Mouse (Mus musculus) cerebellum, postnatal 25 days (tissue): ENCODE data around the gene Insl3.
"Not testable (repeated sequence)": the region's sequence is repeated elsewhere in the genome, so short reads cannot be mapped to it uniquely, and the experiment has no call there.

Experiments used
- DNase-seq, 2 experiments: peaks; one replicate each; pipeline ENCODE4 v3.0.0; 2021; ENCODE audit warnings: mixed read lengths in 2 of 2

The Insl3 gene

DNA sequence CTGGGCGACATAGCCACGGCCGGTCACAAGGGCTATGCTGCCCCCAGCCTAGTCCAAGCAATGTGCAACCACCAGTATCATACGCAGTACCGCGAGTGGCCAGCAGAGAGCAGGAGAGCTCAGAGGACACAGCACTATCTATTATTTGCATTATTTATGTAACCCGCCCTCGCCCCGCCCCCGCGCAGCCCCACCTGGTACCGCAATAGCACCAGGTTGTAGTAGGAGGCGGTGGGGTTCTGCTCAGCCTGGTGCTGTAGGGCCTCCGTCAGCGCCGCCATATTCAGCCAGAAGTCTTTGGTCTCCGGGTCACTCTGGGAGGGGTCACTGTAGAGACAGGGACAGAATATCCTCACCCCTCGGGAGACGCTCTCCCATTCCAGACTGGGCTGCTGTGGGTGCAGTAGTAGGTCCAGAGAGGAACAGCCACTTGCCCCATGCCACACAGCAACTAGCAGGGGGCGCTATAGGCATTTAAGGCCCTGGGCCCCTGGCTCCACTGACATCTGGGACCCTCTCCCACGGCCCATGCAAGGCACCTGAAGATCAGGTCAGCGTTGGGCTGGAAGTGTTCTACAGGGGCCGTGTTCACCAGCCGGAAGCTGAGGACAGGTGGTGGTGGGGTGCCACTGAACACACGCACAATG lies 20.9 kb downstream of the Insl3 start:
- peak; percentile 97 to 99 for DNase-seq

DNA sequence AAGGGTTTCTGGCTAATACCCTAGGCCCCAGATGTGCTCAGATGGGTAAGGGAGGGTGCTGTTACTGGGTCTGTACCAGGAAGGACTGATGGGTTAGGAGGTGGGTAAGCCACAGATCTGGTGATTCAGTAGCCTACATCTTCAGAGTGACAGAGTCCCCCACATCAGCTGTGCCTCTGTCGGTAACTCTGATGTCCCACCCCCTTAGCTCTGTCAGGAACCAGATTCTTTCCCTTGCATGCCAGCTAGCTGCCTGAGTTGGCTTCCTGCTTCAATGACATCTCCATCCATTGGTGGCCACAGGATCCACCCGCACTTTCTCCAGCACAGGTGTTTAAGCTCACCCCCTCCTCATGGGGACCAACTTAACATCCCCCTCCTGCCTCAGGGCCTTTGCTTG lies 22.6 kb downstream of the Insl3 start:
- no peak for DNase-seq

DNA sequence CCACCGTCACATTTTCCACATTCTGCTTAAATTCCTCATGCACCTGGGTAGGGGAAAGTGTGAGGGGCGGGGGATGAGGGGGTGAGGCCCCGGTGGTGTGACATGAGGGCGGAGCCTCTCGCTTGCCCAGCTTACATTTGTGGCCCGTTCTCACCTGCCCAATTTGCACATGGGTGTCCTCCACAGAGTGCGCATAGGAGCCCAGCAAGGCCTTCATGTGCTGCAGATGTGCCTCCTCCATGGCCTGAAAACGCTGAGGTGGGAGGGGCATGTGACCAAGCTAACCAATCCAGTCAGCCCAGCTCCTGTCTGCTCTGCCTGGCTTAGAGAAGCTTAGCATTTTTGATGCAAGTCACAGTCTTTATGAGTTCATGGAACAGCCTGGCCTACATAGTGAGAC lies 26.5 kb downstream of the Insl3 start:
- no peak for DNase-seq

DNA sequence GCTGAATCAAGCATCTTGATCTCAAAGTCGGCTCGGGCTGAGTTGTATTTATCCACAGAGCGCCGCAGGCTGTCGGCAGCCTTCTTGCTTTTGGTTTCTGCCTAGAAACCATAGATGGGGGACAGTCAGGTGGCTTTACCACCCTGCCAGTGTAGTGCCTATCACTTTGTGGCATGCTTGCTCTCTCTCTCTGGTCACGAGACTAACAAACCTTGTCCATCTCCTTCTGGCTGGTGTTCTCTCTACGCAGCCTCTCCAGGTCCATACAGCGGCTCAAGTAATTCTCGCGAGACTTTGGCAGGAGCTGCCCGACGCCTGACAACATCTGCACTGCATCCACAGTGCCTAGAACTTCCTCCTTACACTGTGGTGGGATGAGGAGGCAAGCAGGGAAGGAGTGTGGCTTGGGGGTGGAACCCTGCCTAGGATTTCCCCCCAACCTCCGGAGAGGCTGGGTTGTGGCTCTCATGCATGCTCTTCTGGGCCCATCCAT lies 27.6 kb downstream of the Insl3 start:
- no peak for DNase-seq

DNA sequence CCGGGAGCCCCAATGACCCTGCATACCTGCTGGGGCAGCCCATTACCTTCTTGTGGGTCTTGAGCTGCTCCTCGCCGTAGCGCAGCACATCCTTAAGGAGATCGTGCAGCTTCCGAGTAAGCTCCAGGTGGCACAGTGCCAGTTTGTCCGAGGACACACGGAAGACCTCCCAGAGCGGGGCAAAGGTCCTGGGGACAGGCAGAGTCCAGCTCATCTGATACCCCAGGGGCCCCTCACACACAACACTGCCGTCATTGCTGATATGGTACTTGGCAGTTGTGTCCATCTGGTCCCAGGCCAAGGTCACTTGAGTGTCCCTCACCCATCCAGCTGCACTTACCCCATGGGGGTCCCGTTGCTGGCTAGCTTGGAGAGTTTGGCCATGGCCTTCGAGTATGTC lies 28.1 kb downstream of the Insl3 start:
- no peak for DNase-seq

DNA sequence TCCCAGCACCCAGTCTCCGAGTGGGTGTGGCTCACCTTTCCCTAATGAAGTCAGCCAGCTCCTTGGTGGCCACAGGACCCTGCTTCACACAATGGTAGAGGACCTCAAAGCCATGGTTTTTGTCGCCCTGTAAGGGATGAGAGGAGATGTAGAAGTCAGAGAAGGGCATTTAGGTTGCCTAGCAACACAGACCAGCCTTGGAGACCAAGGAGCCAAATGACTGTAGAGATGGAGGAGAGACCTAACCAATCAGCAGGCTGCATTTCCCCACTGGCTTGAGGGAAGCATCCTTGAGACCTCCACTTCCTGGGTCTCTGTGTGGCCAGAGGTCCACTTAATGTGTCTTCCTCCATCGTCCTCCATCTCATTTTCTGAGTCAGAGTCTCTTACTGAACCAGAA lies 29.2 kb downstream of the Insl3 start:
- DNase-seq, result no peak

DNA sequence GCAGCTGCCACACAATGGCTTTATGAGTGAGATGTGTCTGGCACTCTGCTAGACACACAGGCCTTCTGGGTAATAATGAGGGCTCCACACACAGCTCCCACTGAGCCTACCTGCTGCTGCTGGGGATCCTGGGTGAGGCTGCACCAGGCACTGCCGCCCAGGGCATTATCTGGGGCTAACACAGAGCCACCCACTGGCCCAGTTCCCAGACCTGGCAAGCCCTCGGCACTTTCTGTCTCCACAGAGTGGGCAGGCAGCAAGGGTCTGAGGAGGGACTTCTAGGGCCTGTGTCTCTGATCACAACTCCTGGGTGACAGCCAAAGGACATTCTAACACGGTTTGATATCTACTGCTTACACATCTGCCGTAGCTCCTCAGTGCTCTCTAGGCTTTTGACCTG lies 30.2 kb downstream of the Insl3 start:
- peak; percentile 48 to 67 for DNase-seq

DNA sequence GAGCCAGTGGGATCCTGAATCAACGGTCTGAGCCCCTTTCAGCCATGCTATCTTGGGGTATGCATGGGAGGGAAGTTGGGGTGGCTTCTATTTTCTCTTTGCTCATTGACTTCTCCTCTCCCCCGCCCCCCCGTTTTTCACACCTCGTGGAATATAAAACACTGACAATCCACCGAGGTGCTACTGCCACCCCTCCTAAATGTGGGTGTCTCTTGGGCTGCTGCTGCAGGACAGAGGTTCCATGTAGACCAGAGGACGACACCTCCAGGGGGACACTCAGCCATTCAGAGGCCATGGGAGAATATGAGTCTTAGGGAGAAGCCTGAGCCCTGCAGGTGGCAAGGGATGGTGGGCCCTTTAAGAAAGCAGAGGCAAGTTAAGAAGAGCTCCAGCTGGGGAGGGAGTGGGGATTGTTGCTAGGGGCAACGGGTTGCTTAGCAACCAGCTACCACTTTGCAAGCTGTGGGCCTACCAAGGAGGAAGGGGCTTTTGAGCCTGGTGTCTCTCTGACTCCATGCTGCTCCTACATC lies 31.0 kb downstream of the Insl3 start:
- DNase-seq, result no peak

DNA sequence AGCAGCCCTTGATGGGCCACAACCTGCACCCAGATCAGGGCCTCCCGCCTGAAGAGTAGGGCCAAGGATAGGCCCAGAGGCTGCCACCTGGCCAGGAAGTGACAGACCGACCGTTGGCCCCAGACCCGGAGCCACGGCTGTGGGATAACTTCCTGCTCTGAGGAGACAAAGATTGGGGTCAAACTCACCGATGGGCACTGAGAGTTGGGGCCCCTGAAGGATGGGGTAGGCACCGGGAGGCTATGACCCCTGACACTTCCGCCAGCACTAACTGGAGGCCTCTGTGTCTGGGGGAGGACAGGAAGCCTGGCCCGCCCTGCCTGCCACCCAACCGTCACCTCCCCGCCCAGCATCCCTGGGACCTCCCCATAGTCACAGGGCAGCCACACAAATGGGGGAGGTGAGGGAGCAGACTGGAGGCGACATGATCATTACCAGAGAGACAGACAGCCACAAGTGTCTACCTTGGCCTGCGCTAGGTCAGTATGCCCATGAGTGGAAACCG lies 34.1 kb downstream of the Insl3 start:
- no peak for DNase-seq

DNA sequence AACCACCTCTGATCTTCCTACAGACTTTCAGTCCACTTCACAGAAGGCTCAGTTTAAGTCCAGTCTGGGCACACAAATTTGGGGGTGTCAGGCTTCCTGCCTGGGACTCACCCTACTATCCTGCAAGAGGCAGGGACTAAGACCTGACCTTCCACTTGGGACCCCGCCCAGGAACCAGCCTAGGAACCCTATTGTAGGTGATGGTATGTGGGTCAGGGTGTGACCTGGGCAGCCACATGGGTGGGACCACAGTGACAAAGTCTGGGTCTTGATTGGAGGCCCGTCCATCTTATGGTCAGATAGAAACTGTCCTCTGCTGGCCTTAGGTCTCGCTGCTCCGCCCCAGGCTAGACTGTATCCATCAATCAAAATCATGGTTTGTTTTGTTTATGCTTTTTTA lies 35.4 kb downstream of the Insl3 start:
- DNase-seq, result no peak

DNA sequence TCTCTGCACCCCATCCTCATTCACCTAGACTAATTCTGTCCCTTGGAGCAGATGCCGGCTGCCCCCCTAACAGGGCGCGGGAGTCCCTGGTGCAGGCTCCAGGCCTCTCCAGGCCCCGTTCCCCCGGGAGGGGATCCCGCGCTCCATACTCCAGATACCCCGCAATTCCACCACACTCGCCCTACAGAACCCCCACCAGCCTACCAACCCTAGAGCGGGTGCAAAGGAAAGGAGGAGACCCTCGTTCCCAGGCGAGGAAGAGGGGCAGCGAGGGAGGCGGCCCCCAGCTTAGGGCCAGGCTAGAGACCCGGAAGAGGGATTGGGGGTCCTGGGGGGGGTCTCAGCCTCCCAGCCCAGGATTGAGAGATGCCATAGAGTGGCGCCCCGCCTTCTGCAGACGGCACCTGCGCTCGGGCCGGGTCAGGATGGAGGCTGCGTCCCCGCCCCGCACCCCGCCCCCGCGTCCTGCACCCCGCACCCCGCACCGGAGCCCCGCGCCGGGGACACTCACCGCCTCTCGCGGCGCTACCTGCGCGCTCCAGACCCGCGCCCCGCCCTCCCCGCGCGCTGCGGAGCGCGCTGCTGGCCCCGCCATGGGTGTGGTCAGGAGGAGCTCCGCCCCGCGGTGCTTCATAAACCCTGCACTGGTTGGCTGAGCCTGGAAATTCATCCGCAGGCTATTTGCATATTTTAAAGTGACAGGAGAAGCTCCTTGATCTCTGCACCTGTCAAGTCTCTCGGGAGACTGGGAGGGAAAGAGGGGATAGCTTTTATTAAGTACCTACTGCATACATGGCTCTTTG lies 36.3 kb downstream of the Insl3 start, which contains the start of gene Fcho1:
Gene Fcho1, minus strand, starts transcription at position 595 of the 803 bp plus-strand sequence.
- peak; percentile 89 to 94 for DNase-seq

DNA sequence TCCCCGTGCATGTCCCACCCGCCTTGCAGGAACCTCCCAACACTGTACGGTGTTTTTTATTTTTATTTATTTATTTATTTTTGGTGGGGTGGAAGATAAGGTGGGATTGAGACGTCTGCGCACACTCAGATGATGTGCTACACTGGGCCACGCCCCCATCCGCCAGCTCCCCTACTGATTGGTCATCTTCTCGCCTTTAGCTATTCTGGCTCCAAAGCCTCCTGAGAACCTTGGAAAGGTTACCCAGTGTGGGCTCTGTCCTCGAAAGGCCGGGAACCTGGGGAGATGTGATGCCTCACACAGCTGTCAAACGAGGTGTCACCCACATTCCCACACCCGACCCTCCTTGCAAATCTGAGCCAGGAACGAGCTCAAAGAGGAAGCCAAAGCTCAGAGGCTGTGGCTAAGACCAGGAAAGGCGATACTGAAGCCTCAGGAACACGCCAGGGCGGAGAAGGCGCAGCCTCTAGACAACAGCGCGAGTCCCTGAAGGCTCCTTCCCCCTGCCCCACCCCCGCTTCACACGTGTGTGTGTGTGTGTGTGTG lies 39.3 kb downstream of the Insl3 start:
- DNase-seq, result peak; percentile 74 to 84

DNA sequence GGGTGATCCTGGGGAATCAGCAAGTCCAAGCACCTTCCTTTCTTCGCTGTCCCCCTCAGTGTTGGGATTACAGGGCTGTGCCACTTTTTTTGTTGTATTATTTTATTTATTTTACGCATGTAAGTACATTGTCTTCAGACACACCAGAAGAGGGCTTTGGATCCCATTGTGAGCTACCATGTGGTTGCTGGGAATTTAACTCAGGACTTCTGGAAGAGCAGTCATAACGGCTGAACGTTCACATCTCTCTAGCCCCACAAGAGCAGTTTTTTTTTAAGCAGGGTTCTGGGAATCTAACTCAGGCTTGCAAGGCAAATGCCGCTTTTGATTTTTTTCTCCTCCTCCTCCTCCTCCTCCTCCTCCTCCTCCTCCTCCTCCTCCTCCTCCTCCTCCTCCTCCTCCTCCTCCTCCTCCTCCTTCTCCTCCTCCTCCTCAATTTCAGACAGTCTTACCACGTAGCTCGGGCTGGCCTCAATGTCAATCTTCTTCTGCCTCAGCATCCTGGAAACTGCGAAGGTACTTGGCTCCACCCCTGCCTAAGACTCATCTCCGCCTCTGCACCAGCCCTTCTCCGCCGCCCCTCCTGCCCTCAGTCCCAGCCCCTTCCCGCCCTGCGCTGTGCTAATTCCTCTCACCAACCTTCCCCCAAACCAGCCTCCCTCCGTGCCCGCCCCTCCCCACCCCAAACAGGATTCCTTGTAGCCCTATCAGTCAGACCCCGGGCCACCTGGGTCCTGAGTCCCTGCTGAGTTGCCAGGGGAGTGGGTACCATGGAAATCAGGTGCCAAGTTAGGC lies 40.0 kb downstream of the Insl3 start:
- peak in 1 of 2 experiments; percentile 48 for DNase-seq

DNA sequence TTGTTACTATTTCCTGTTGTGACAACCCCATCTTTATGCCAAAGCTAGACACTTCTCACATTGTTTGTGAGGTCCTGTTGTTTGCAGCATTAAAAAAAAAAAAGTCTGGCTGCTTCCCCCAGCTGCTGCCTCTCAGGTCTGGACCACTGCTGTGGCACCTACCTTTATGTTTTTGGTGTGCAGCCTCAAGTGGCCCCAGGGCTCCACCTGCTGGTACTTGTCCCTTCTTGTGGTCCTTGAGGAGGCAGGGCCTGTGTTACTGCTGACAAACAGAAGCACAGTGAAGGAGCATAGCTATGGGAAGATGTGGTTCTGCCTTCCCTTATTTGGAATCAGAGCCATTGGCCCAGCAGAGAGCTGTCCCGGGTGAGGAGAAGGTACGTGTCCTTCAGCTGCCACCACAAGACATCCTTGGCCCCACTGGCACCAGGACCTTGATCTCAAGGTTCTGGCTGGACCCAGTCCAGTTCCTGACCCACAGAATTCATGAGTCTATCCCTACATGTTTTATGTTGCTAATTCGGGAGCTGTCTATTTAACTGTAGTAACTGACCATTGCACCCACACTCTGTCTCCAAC lies 42.7 kb downstream of the Insl3 start:
- DNase-seq, result peak; percentile 72 to 84

DNA sequence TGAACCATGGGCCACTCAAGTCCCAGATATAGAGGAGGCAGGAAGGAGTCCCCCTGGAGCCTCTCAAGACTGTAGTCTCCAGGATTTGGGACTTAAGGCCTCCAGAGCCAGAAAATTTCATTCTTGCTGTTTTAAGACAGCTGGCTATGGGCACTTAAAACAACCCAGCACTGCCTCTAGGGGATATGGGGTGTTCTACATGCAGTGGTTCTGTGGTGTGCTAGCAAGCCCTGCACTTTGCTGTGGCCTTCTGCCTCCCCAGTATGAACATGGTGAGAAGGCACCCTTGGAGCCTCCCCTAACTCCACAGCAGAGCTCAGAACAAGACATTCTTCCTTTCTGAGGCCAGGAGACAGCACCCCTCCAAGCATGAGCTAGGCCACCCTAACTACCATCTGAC lies 49.3 kb downstream of the Insl3 start:
- DNase-seq, result not testable (repeated sequence)
